Mouse (Mus musculus) lung, postnatal 10 days (tissue): ENCODE measurements around the gene Zfp704.
"Not testable (repeated sequence)": the region's sequence is repeated elsewhere in the genome, so short reads cannot be mapped to it uniquely, and the experiment has no call there.

ENCODE experiments used
- DNase-seq: peaks from one replicate; pipeline ENCODE4 v3.0.0; 2021

Zfp704 gene

GRCm38 (mm10) chr3:9594457-9594856, 15.4 kb downstream of the Zfp704 start:
- DNase-seq = no peak

GRCm38 (mm10) chr3:9593832-9594231, 16.1 kb downstream of the Zfp704 start:
- DNase-seq = peak; percentile 60

GRCm38 (mm10) chr3:9591416-9592110, 18.3 kb downstream of the Zfp704 start:
- DNase-seq = no peak

- no peak for DNase-seq
These were observed 21.2 kb downstream of the Zfp704 start for GRCm38 (mm10) chr3:9588635-9589034.

GRCm38 (mm10) chr3:9587304-9587703, 22.6 kb downstream of the Zfp704 start:
- no peak for DNase-seq

- no peak for DNase-seq
These were observed 26.4 kb downstream of the Zfp704 start for GRCm38 (mm10) chr3:9583516-9583915.

- DNase-seq = peak; percentile 32
These were observed 28.7 kb downstream of the Zfp704 start for GRCm38 (mm10) chr3:9580952-9581798.

GRCm38 (mm10) chr3:9580102-9580501, 29.8 kb downstream of the Zfp704 start:
- DNase-seq = no peak

- peak; percentile 19 for DNase-seq
These were observed 30.7 kb downstream of the Zfp704 start for GRCm38 (mm10) chr3:9579028-9579643.

GRCm38 (mm10) chr3:9576872-9577271, 33.0 kb downstream of the Zfp704 start:
- DNase-seq = no peak

- DNase-seq = no peak
These were observed 35.6 kb downstream of the Zfp704 start for GRCm38 (mm10) chr3:9574305-9574704.

- DNase-seq = peak; percentile 70
These were observed 36.3 kb downstream of the Zfp704 start for GRCm38 (mm10) chr3:9573581-9573980.

- no peak for DNase-seq
These were observed 37.6 kb downstream of the Zfp704 start for GRCm38 (mm10) chr3:9572261-9572660.

- DNase-seq = no peak
These were observed 39.1 kb downstream of the Zfp704 start for GRCm38 (mm10) chr3:9570782-9571181.

- not testable (repeated sequence) for DNase-seq
These were observed 40.2 kb downstream of the Zfp704 start for GRCm38 (mm10) chr3:9569706-9570105.

- no peak for DNase-seq
These were observed 41.2 kb downstream of the Zfp704 start for GRCm38 (mm10) chr3:9568565-9569228.

- no peak for DNase-seq
These were observed 41.9 kb downstream of the Zfp704 start for GRCm38 (mm10) chr3:9567948-9568347.

- no peak for DNase-seq
These were observed 43.1 kb downstream of the Zfp704 start for GRCm38 (mm10) chr3:9566831-9567230.

GRCm38 (mm10) chr3:9563562-9563961, 46.3 kb downstream of the Zfp704 start:
- DNase-seq = peak; percentile 51

- DNase-seq = peak; percentile 40
These were observed 47.1 kb downstream of the Zfp704 start for GRCm38 (mm10) chr3:9562649-9563328.

- no peak for DNase-seq
These were observed 51.9 kb downstream of the Zfp704 start for GRCm38 (mm10) chr3:9557778-9558560.

GRCm38 (mm10) chr3:9556137-9556536, 53.7 kb downstream of the Zfp704 start:
- no peak for DNase-seq
